Mouse (Mus musculus): ENCODE measurements around the gene Clca4a. TPM values are rescaled to one million over a fixed set of nuclear protein-coding genes. Genes with fewer than 3 reads are reported as not detected.

Gene Clca4a
- total RNA-seq, 2 experiments from 2014 or later = not detected

Other genes with a start within 250 kb of the Clca4a start
- gene Clca3a1, start 214.1 kb downstream of the Clca4a start, total RNA-seq (2014; fragmentation: Nextera tagmentation) = not detected in 2 replicates
- not detected in 2 replicates for gene Clca3a1, start 214.1 kb downstream of the Clca4a start, total RNA-seq (2017)
- gene Clca3a2, start 155.6 kb downstream of the Clca4a start, total RNA-seq (2014; fragmentation: Nextera tagmentation) = not detected in 2 replicates
- gene Clca3a2, start 155.6 kb downstream of the Clca4a start, total RNA-seq (2017) = not detected in 2 replicates
- not detected in 2 replicates for gene Clca3b, start 125.7 kb downstream of the Clca4a start, total RNA-seq (2014; fragmentation: Nextera tagmentation)
- gene Clca3b, start 125.7 kb downstream of the Clca4a start, total RNA-seq (2017) = not detected in 2 replicates
- not detected in 2 replicates for gene Clca4b, start 42.5 kb downstream of the Clca4a start, total RNA-seq (2014; fragmentation: Nextera tagmentation)
- gene Clca4b, start 42.5 kb downstream of the Clca4a start, total RNA-seq (2017) = not detected in 2 replicates
- not detected in 2 replicates for gene Clca1, start 57.7 kb upstream of the Clca4a start, total RNA-seq (2014; fragmentation: Nextera tagmentation)
- not detected in 2 replicates for gene Clca1, start 57.7 kb upstream of the Clca4a start, total RNA-seq (2017)
- not detected in 2 replicates for gene Clca2, start 124.4 kb upstream of the Clca4a start, total RNA-seq (2014; fragmentation: Nextera tagmentation)
- not detected in 2 replicates for gene Clca2, start 124.4 kb upstream of the Clca4a start, total RNA-seq (2017)
- gene Odf2l, start 143.5 kb upstream of the Clca4a start, total RNA-seq (2014; fragmentation: Nextera tagmentation) = 15.6 and 34.5 TPM in 2 replicates
- gene Odf2l, start 143.5 kb upstream of the Clca4a start, total RNA-seq (2017) = 28.5 and 43.0 TPM in 2 replicates

Data from granulocyte monocyte progenitor cell, adult 5-6 weeks (primary cell).